Mouse (Mus musculus): ENCODE results near the gene Gm28051. TPM values are rescaled to one million over a fixed set of nuclear protein-coding genes. Genes with fewer than 3 reads are reported as not detected.

Gene Gm28051
- polyA plus RNA-seq (2012; ENCODE audit: insufficient read depth, low replicate concordance) = not detected in 2 replicates

GRCm38 (mm10) chr12:102757689-102758402 lies at the start of gene Gm28051, which contains the start of the genes Gon7 and Ubr7:
Gene Gm28051 (minus strand): TSS chr12:102757765.
Gene Gon7 (minus strand): TSS chr12:102757803.
Gene Ubr7 (plus strand): TSS chr12:102757967.
- Histone ChIP-seq H3K4me1 (peaks cover 42% of the 10 kb centered on the region), H3K9me3 (no peaks in the 10 kb centered on the region), H3K36me3 (replicated peaks; ENCODE audit: low read length) (peaks cover 42% of the 10 kb centered on the region), H3K27me3 (replicated peaks) (no peaks in the 10 kb centered on the region), H3K4me3 (replicated peaks) (peak within 1 kb of the TSS; percentile 100)
- peak; percentile 54; the same call in 1 of the 2 replicates for TF ChIP-seq FLI1 (IDR thresholded peaks at IDR 0.05; ENCODE audit: low read length)
- TF ChIP-seq GATA1 (IDR thresholded peaks at IDR 0.05; ENCODE audit: borderline replicate concordance, low read length) = no peak

GRCm38 (mm10) chr12:102799528-102799927 lies 42.0 kb upstream of the Gm28051 start:
- Histone ChIP-seq H3K9me3 (no peaks in the 10 kb centered on the region), H3K4me1 (peaks cover 38% of the 10 kb centered on the region), H3K36me3 (replicated peaks; ENCODE audit: low read length) (peaks cover 57% of the 10 kb centered on the region), H3K4me3 (replicated peaks) (no peak overlapping the region), H3K27me3 (replicated peaks) (no peaks in the 10 kb centered on the region)
- TF ChIP-seq FLI1 (IDR thresholded peaks at IDR 0.05; ENCODE audit: low read length) (no peak), GATA1 (IDR thresholded peaks at IDR 0.05; ENCODE audit: borderline replicate concordance, low read length) (0 out of 3 replicates have a peak, but pooled peaks have one; percentile 36)

GRCm38 (mm10) chr12:102787927-102788326 lies 30.4 kb upstream of the Gm28051 start:
- Histone ChIP-seq H3K9me3 (no peaks in the 10 kb centered on the region), H3K27me3 (replicated peaks) (no peaks in the 10 kb centered on the region), H3K4me1 (peaks cover 8% of the 10 kb centered on the region; the same call in 1 of the 2 replicates), H3K36me3 (replicated peaks; ENCODE audit: low read length) (peaks cover 97% of the 10 kb centered on the region), H3K4me3 (replicated peaks) (no peak overlapping the region)
- no peak for TF ChIP-seq FLI1 (IDR thresholded peaks at IDR 0.05; ENCODE audit: low read length)
- TF ChIP-seq GATA1 (IDR thresholded peaks at IDR 0.05; ENCODE audit: borderline replicate concordance, low read length) = no peak

- no peaks in the 10 kb centered on the region for H3K27me3 ChIP-seq (replicated peaks)
- H3K4me3 ChIP-seq (replicated peaks) = no peak overlapping the region
- H3K4me1 ChIP-seq = peaks cover 8% of the 10 kb centered on the region; the same call in 1 of the 2 replicates
- TF ChIP-seq GATA1 (IDR thresholded peaks at IDR 0.05; ENCODE audit: borderline replicate concordance, low read length) (no peak), FLI1 (IDR thresholded peaks at IDR 0.05; ENCODE audit: low read length) (no peak)
- H3K9me3 ChIP-seq = no peaks in the 10 kb centered on the region
- peaks cover 94% of the 10 kb centered on the region for H3K36me3 ChIP-seq (replicated peaks; ENCODE audit: low read length)
Observed at GRCm38 (mm10) chr12:102785593-102785985, 28.0 kb upstream of the Gm28051 start.

- H3K36me3 ChIP-seq (replicated peaks; ENCODE audit: low read length) = peaks cover 94% of the 10 kb centered on the region
Observed at GRCm38 (mm10) chr12:102784899-102785592, 27.5 kb upstream of the Gm28051 start.

GRCm38 (mm10) chr12:102782841-102783240 lies 25.3 kb upstream of the Gm28051 start:
- H3K4me1 ChIP-seq = peaks cover 30% of the 10 kb centered on the region
- TF ChIP-seq GATA1 (IDR thresholded peaks at IDR 0.05; ENCODE audit: borderline replicate concordance, low read length) (no peak), FLI1 (IDR thresholded peaks at IDR 0.05; ENCODE audit: low read length) (no peak)
- H3K4me3 ChIP-seq (replicated peaks) = no peak overlapping the region
- no peaks in the 10 kb centered on the region for H3K9me3 ChIP-seq
- H3K27me3 ChIP-seq (replicated peaks) = no peaks in the 10 kb centered on the region
- peaks cover 93% of the 10 kb centered on the region for H3K36me3 ChIP-seq (replicated peaks; ENCODE audit: low read length)

More at GRCm38 (mm10) chr12:102784899-102785592, 27.5 kb upstream of the Gm28051 start:
- no peaks in the 10 kb centered on the region for H3K9me3 ChIP-seq
- H3K27me3 ChIP-seq (replicated peaks) = no peaks in the 10 kb centered on the region
- peaks cover 8% of the 10 kb centered on the region; the same call in 1 of the 2 replicates for H3K4me1 ChIP-seq
- H3K4me3 ChIP-seq (replicated peaks) = no peak overlapping the region
- no peak for TF ChIP-seq GATA1 (IDR thresholded peaks at IDR 0.05; ENCODE audit: borderline replicate concordance, low read length)
- TF ChIP-seq FLI1 (IDR thresholded peaks at IDR 0.05; ENCODE audit: low read length) = no peak

DNA sequence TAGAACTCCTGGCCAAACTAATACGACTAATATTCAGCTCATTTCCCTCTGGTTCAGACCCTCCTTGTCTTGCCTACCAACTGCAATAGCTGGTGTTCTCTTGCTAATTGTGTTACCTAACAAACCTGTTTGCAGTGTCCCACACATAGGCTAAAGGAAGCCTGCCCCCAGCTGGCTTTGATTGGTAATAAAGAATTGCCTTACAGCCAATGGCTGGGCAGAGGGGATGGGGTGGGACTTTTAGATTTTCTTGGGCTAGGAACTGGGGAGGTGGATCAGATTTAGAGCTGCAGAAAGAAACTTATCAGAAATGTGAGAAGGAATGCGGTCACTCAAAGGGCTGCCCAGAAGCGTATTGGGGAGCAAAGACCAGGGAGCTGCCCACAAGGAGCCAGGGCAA lies 21.9 kb upstream of the Gm28051 start:
- Histone ChIP-seq H3K4me1 (peaks cover 34% of the 10 kb centered on the region), H3K36me3 (replicated peaks; ENCODE audit: low read length) (peaks cover 93% of the 10 kb centered on the region), H3K27me3 (replicated peaks) (no peaks in the 10 kb centered on the region), H3K9me3 (no peaks in the 10 kb centered on the region), H3K4me3 (replicated peaks) (no peak overlapping the region)
- TF ChIP-seq FLI1 (IDR thresholded peaks at IDR 0.05; ENCODE audit: low read length) (no peak), GATA1 (IDR thresholded peaks at IDR 0.05; ENCODE audit: borderline replicate concordance, low read length) (no peak)

- Histone ChIP-seq H3K9me3 (no peaks in the 10 kb centered on the region), H3K36me3 (replicated peaks; ENCODE audit: low read length) (peaks cover 92% of the 10 kb centered on the region), H3K4me3 (replicated peaks) (no peak overlapping the region), H3K4me1 (peaks cover 37% of the 10 kb centered on the region), H3K27me3 (replicated peaks) (no peaks in the 10 kb centered on the region)
- TF ChIP-seq GATA1 (IDR thresholded peaks at IDR 0.05; ENCODE audit: borderline replicate concordance, low read length) (no peak), FLI1 (IDR thresholded peaks at IDR 0.05; ENCODE audit: low read length) (no peak)
Observed at GRCm38 (mm10) chr12:102778151-102778550, 20.6 kb upstream of the Gm28051 start.

- Histone ChIP-seq H3K36me3 (replicated peaks; ENCODE audit: low read length) (peaks cover 94% of the 10 kb centered on the region), H3K9me3 (no peaks in the 10 kb centered on the region; the same call in 1 of the 2 replicates), H3K4me1 (peaks cover 56% of the 10 kb centered on the region), H3K4me3 (replicated peaks) (no peak overlapping the region), H3K27me3 (replicated peaks) (no peaks in the 10 kb centered on the region)
- TF ChIP-seq FLI1 (IDR thresholded peaks at IDR 0.05; ENCODE audit: low read length) (no peak), GATA1 (IDR thresholded peaks at IDR 0.05; ENCODE audit: borderline replicate concordance, low read length) (no peak)
Observed at GRCm38 (mm10) chr12:102776035-102776434, 18.5 kb upstream of the Gm28051 start.
